Mouse (Mus musculus) limb, embryonic 14.5 days (tissue): ENCODE measurements around the gene Ticam1. TPM values are rescaled to one million over a fixed set of nuclear protein-coding genes. Genes with fewer than 3 reads are reported as not detected.
A peak's percentile ranks its signal among the peaks of the same experiment; 100 is the strongest.

Experiments used
- ATAC-seq: fragments of 200-750 bp; cut with Nextera tagmentation; 2 replicates; pipeline ENCODE4 v1.8.0; 2017; ENCODE audit warnings: low read depth, moderate number of reproducible peaks, moderate TSS enrichment; ENCODE audit not compliant: low FRiP score
- DNase-seq: peaks from one replicate; pipeline ENCODE4 v3.0.0-alpha.2; 2015; ENCODE audit warnings: low spot score
- H3K27ac ChIP-seq: fragments of 300-500 bp; sonication (generic); replicated peaks from 2 replicates; pipeline ENCODE4 v1.5.1; 2014; ENCODE audit warnings: low read depth, mild to moderate bottlenecking, low read length, moderate library complexity, mixed read lengths
- H3K27me3 ChIP-seq: fragments of 300-500 bp; sonication (generic); 2 replicates; pipeline ENCODE4 v1.6.1; 2014; ENCODE audit warnings: low read length, mixed read lengths; ENCODE audit not compliant: control insufficient read depth, insufficient read depth
- H3K36me3 ChIP-seq: fragments of 300-500 bp; sonication (generic); 2 replicates; pipeline ENCODE4 v1.6.1; 2014; ENCODE audit warnings: mild to moderate bottlenecking, low read length, moderate library complexity, mixed read lengths; ENCODE audit not compliant: control insufficient read depth, insufficient read depth
- H3K4me1 ChIP-seq: fragments of 300-500 bp; sonication (generic); 2 replicates; pipeline ENCODE4 v1.6.1; 2014; ENCODE audit warnings: antibody characterized with exemption, low read length, mixed read lengths; ENCODE audit not compliant: control insufficient read depth, insufficient read depth
- H3K4me2 ChIP-seq: fragments of 300-500 bp; sonication (generic); replicated peaks from 2 replicates; pipeline ENCODE4 v1.6.1; 2014; ENCODE audit warnings: low read depth, mild to moderate bottlenecking, low read length, moderate library complexity; ENCODE audit not compliant: severe bottlenecking
- H3K4me3 ChIP-seq: fragments of 300-500 bp; sonication (generic); replicated peaks from 2 replicates; pipeline ENCODE4 v1.5.1; 2014; ENCODE audit warnings: low read length
- H3K9ac ChIP-seq: fragments of 300-500 bp; sonication (generic); 2 replicates; pipeline ENCODE4 v1.6.1; 2014; ENCODE audit warnings: mild to moderate bottlenecking, low read depth, low read length, moderate library complexity; ENCODE audit not compliant: severe bottlenecking
- H3K9me3 ChIP-seq: fragments of 300-500 bp; sonication (generic); 2 replicates; pipeline ENCODE4 v1.6.1; 2016; ENCODE audit warnings: low read length; ENCODE audit not compliant: control insufficient read depth
- POLR2A ChIP-seq: fragments of 200-500 bp; IDR thresholded peaks from 2 replicates; pipeline ENCODE4 v1.8.0; 2012; ENCODE audit warnings: inconsistent platforms, mild to moderate bottlenecking, moderate library complexity, borderline replicate concordance; ENCODE audit not compliant: insufficient read depth, insufficient read length; ENCODE audit errors: extremely low read depth
- WGBS: fragments of 180-500 bp; shearing (Covaris S2); extraction: QIAGEN DNeasy Blood & Tissue Kit; methylation state at CpG from one replicate; pipeline ENCODE4 v1.1.7; 2014; 5-methylcytosine and 5-hydroxymethylcytosine counted together
- polyA plus RNA-seq, 2 experiments: library from polyadenylated mRNA; depleted of rRNA in 1 of 2; stranded (reverse) in 1 of 2; unstranded in 1 of 2; fragments of >200 nt; fragmentation: Nextera tagmentation in 1 of 2; extraction: Ambion mirVana in 1 of 2; gene quantifications; 2 replicates each; pipeline versions ENCODE4 v1.2.1 to v1.2.3; 2012 to 2014

Ticam1 gene
- polyA plus RNA-seq, 2 experiments = 8.7 to 12.5 TPM

GRCm38 (mm10) chr17:56289371-56290331 lies 13.1 kb upstream of the Ticam1 start:
- H3K4me3 ChIP-seq = peak overlapping the region; percentile 57
- under 1% methylated on average over 23 of the region's 23 CpGs for WGBS
- H3K4me1 ChIP-seq = peaks cover 33% of the 10 kb centered on the region
- H3K9me3 ChIP-seq = no peaks in the 10 kb centered on the region
- H3K27ac ChIP-seq = peak overlapping the region; percentile 92
- ATAC-seq = peak; percentile 16; the same call in 1 of the 2 replicates
- peaks cover 25% of the 10 kb centered on the region for H3K36me3 ChIP-seq
- no peak for TF ChIP-seq POLR2A
- H3K9ac ChIP-seq = peak overlapping the region; percentile 68
- peak; percentile 83 for DNase-seq
- no peaks in the 10 kb centered on the region for H3K27me3 ChIP-seq
- H3K4me2 ChIP-seq = peak overlapping the region; percentile 71

- peaks cover 33% of the 10 kb centered on the region for H3K4me1 ChIP-seq
- TF ChIP-seq POLR2A = no peak
- H3K9me3 ChIP-seq = no peaks in the 10 kb centered on the region
- ATAC-seq = no peak
- peak overlapping the region; percentile 71 for H3K4me2 ChIP-seq
- peak overlapping the region; percentile 68; the same call in 1 of the 2 replicates for H3K9ac ChIP-seq
- no peak for DNase-seq
- H3K36me3 ChIP-seq = peaks cover 33% of the 10 kb centered on the region
- peak overlapping the region; percentile 57 for H3K4me3 ChIP-seq
- WGBS = 26% methylated on average over 3 of the region's 3 CpGs
- no peaks in the 10 kb centered on the region for H3K27me3 ChIP-seq
- peak overlapping the region; percentile 92 for H3K27ac ChIP-seq
Measured at GRCm38 (mm10) chr17:56288866-56289265, 12.3 kb upstream of the Ticam1 start.

- Histone ChIP-seq H3K36me3 (peaks cover 41% of the 10 kb centered on the region), H3K4me3 (no peak overlapping the region), H3K27ac (no peak overlapping the region), H3K4me1 (peaks cover 33% of the 10 kb centered on the region), H3K27me3 (no peaks in the 10 kb centered on the region), H3K4me2 (peak overlapping the region; percentile 71; the same call in 1 of the 2 replicates), H3K9me3 (no peaks in the 10 kb centered on the region), H3K9ac (0 out of 2 replicates have a peak overlapping the region, but pooled peaks have one; percentile 40)
- 59% methylated on average over 3 of the region's 3 CpGs for WGBS
- DNase-seq (no peak), ATAC-seq (no peak)
- no peak for TF ChIP-seq POLR2A
Measured at GRCm38 (mm10) chr17:56287830-56288229, 11.2 kb upstream of the Ticam1 start.

- no peaks in the 10 kb centered on the region for H3K9me3 ChIP-seq
- ATAC-seq = no peak
- H3K27ac ChIP-seq = no peak overlapping the region
- H3K27me3 ChIP-seq = no peaks in the 10 kb centered on the region
- no peak for DNase-seq
- 93% methylated on average over 11 of the region's 11 CpGs for WGBS
- TF ChIP-seq POLR2A = no peak
- peaks cover 25% of the 10 kb centered on the region for H3K4me1 ChIP-seq
- H3K4me2 ChIP-seq = no peak overlapping the region
- H3K36me3 ChIP-seq = peaks cover 54% of the 10 kb centered on the region
- H3K9ac ChIP-seq = no peak overlapping the region
- H3K4me3 ChIP-seq = no peak overlapping the region
Measured at GRCm38 (mm10) chr17:56285995-56286394, 9.4 kb upstream of the Ticam1 start.

GRCm38 (mm10) chr17:56283316-56283715 lies 6.7 kb upstream of the Ticam1 start:
- no peaks in the 10 kb centered on the region for H3K9me3 ChIP-seq
- no peak for ATAC-seq
- DNase-seq = no peak
- WGBS = 94% methylated on average over 8 of the region's 8 CpGs
- no peak overlapping the region for H3K27ac ChIP-seq
- TF ChIP-seq POLR2A = no peak
- H3K4me1 ChIP-seq = peaks cover 7% of the 10 kb centered on the region
- no peak overlapping the region for H3K4me3 ChIP-seq
- H3K36me3 ChIP-seq = peaks cover 71% of the 10 kb centered on the region
- H3K9ac ChIP-seq = 0 out of 2 replicates have a peak overlapping the region, but pooled peaks have one; percentile 21
- no peaks in the 10 kb centered on the region for H3K27me3 ChIP-seq
- no peak overlapping the region for H3K4me2 ChIP-seq
